Mouse (Mus musculus): Measurements from ENCODE around the gene Gipc2.
"Not testable (repeated sequence)": the region's sequence is repeated elsewhere in the genome, so short reads cannot be mapped to it uniquely, and the experiment has no call there.

- not testable (repeated sequence) for TF ChIP-seq POLR2A (IDR thresholded peaks at IDR 0.05; ENCODE audit: low read depth, low read length); CTCF (IDR thresholded peaks at IDR 0.05; ENCODE audit: extremely low read depth, insufficient read depth, insufficient read length, insufficient replicate concordance)
Measured at GRCm38 (mm10) chr3:152136106-152136505, 29.9 kb downstream of the Gipc2 start.

All from spleen, adult 2 months (tissue).